Mouse (Mus musculus): ENCODE results near the gene Gm21731. TPM values are rescaled to one million over a fixed set of nuclear protein-coding genes. Genes with fewer than 3 reads are reported as not detected.

The Gm21731 gene
- not detected for total RNA-seq (2023)

GRCm38 (mm10) chr13:120238811-120239210, at the start of gene Gm21731:
Gene Gm21731 (plus strand): TSS chr13:120239111.

DNA sequence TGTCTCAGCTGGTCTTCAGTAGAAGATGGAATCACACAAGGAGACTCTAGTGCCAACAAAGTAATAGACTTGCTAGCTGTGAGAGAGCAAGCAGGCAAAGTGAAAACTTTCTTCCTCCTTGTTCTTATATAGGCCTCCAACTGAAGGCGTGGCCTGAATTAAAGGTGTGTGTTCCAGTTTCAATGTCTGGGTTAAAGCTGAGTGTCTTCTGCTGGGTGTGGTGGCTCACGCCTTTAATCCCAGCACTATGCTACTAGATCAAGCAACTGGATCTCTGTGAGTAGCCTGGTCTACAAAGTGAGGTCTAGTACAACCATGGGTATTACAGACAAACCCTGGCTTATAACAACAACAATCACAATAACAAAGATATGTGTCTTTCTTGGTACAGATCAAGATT, 23.1 kb upstream of the Gm21731 start, which contains the start of gene Gm21762:
TSS of gene Gm21762 (minus strand) at position 101 of the 400 bp plus-strand sequence.

GRCm38 (mm10) chr13:120262870-120263269, 24.0 kb downstream of the Gm21731 start, which contains the start of gene AF067061:
Gene AF067061 (plus strand): TSS chr13:120263114.

Other genes starting within 250 kb of the Gm21731 start
- not detected for gene Gm36079, start 212.1 kb upstream of the Gm21731 start, total RNA-seq (2023)
- gene Gm21188, start 186.9 kb upstream of the Gm21731 start, total RNA-seq (2023): under 1 TPM in 1 of 2 experiments, not detected in 1; 0.26 TPM
- not detected for gene Gm20767, start 98.9 kb upstream of the Gm21731 start, total RNA-seq (2023)
- gene Gm21818, start 66.7 kb upstream of the Gm21731 start, total RNA-seq (2023): not detected
- gene Gm21762, start 23.2 kb upstream of the Gm21731 start, total RNA-seq (2023): not detected
- gene AF067061, start 24.0 kb downstream of the Gm21731 start, total RNA-seq (2023): 1 to 10 TPM; 1.1 to 1.3 TPM
- 1 to 10 TPM; 4.9 to 6.3 TPM for gene BC147527, start 61.3 kb downstream of the Gm21731 start, total RNA-seq (2023)
- gene Tcstv3, start 77.8 kb downstream of the Gm21731 start, total RNA-seq (2023): not detected

Data from B cell, adult 67 days (primary cell).